Mouse (Mus musculus) Patski (cell line): ENCODE data around the gene Col28a1. TPM values are rescaled to one million over a fixed set of nuclear protein-coding genes. Genes with fewer than 3 reads are reported as not detected.
"Not testable (repeated sequence)": the region's sequence is repeated elsewhere in the genome, so short reads cannot be mapped to it uniquely, and the experiment has no call there.

Source experiments
- ATAC-seq: fragments of 100-300 bp; one replicate; pipeline ENCODE4 v1.8.0; 2021
- CTCF ChIA-PET: fragments of 350-600 bp; sonication (Branson Sonifier 250); formaldehyde crosslinking; loops from one replicate; lab custom pipeline; 2022; ENCODE audit warnings: inconsistent platforms; lab: Charles Lee
- POLR2A ChIA-PET: fragments of 350-600 bp; sonication (Branson Sonifier 250); formaldehyde crosslinking; loops from one replicate; lab custom pipeline; 2022; ENCODE audit warnings: antibody characterized with exemption, inconsistent platforms; lab: Charles Lee
- DNase-seq: peaks from one replicate; pipeline ENCODE4 v3.0.0-alpha.2; 2011; ENCODE audit warnings: low read depth, low spot score
- H3K27me3 ChIP-seq: fragments of 371-371 bp; one replicate; pipeline ENCODE4 v1.5.1; 2021
- CTCF ChIP-seq: fragments of 100-300 bp; IDR thresholded peaks from one replicate; pipeline ENCODE4 v1.5.1; 2021
- in situ Hi-C: fragments of 300-500 bp; cut with MboI; formaldehyde crosslinking; loops from 3 replicates; pipeline ENCODE4 v1.11.1; 2018; ENCODE audit warnings: low pct_unique_long_range_greater_than_20kb, mixed read lengths
- polyA plus RNA-seq: library from polyadenylated mRNA; unstranded; gene quantifications from one replicate; pipeline ENCODE4 v1.2.3, GENCODE M21; 2021

The Col28a1 gene
- polyA plus RNA-seq, 1 experiment from 2014 or later: not detected

DNA sequence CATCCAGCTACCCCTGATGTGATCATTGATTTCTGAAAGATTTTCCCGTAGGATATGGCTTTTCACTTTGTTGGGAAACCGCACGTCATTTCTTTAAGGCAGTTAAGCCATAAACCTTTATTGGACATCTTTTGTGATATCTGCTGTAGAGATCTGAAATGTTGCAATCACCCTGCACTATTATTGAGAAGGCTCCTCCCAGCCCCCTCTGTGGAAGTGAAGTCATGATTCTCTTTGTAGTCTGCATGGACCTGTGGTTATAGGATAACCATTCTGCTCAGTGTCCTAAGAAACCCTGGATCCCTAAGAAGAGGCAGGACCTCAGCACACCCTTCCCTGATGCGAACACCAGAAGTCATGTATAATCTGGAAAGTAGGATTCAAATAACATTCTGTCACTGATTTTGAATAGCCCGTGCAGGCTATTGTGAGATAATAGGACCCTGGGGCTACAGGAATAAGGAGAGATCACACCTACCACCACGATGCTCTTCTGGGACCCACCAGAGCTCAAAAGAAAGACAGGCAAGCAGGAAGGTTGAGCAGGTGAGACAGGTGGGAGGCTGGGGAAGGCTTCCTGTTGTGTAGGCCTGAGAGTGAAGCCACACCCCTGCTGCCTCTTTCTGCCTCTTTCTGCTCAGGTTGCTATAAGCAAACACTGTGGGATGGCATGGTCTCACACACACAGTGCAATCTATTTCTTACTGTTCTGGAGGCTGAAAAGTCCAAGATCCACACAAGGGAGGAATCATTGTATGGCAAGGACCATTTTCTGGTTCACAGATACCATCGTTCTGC is 166.9 kb downstream of the Col28a1 start:
- TF ChIP-seq CTCF: no peak
- in situ Hi-C loops: no loop called here
- CTCF ChIA-PET: no interaction called here
- DNase-seq (no peak), ATAC-seq (no peak)
- POLR2A ChIA-PET: no interaction called here
- H3K27me3 ChIP-seq: peaks cover 2% of the 10 kb centered on the region

DNA sequence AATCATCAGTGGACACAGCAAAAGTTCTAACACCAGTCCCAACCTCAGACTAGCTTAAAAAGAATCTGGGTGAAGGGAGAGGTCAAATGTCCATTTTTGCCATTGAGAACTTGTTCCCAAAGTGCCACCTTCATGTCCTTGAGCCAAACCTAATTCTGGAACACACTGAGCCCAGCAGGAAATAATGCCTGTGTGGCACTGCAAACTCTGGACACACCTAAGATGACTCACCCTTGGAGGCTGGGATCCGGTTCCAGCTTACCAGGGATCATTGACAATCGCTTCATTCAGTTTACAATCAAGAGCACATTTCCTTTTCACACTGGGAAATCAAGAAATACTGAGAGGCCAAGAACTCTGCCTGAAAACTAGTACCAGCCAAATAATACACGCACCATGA is 168.9 kb downstream of the Col28a1 start:
- TF ChIP-seq CTCF: no peak
- CTCF ChIA-PET: interaction anchor here (1.3 kb wide), 1 partner anchor 21 kb away, joined by 3 read pairs; no protein-coding TSS in a partner anchor
- POLR2A ChIA-PET: no interaction called here
- H3K27me3 ChIP-seq: no peaks in the 10 kb centered on the region
- in situ Hi-C loops: no loop called here
- ATAC-seq: no peak
- no peak for DNase-seq

DNA sequence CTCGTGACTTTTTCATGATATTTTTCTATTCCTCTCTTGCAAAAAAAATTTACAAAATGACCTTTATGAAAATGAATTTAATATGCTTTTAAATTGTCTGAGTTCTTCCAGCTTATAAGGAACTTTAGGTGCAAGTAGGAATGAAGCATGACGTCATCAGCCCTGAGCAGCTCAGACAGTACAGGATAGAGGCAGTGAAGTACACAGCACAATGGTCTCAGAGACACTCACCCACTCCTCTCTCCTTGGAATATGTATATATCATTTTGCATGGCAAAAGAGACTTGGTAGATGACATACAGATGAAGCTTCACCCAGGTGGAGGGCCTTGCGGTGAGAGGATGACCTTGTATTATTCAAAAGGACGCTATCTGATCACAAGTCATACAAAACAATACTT is 197.7 kb downstream of the Col28a1 start:
- in situ Hi-C loops: no loop called here
- DNase-seq: no peak
- POLR2A ChIA-PET: no interaction called here
- H3K27me3 ChIP-seq: peaks cover 10% of the 10 kb centered on the region
- CTCF ChIA-PET: no interaction called here
- no peak for ATAC-seq
- TF ChIP-seq CTCF: no peak

DNA sequence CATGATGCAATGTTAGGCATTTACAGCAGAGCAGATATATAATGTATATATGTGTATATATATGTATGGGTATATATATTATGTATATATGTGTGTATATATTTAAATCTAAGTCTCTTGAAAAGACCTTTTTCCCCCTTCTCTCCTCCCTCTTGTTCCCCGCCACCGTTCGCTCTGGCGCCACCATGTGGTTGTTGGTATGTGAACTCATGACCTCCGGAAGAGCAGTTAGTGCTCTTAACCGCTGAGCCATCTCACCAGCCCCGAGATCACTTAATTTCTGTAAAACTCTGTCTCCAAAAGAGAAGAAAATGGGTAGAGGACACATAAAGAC is 208.8 kb downstream of the Col28a1 start:
- ATAC-seq: no peak
- no peaks in the 10 kb centered on the region for H3K27me3 ChIP-seq
- DNase-seq: no peak
- ChIA-PET CTCF (interaction anchor here (1.3 kb wide), 1 partner anchor 102 kb away, joined by 3 read pairs; no protein-coding TSS in a partner anchor), POLR2A (no interaction called here)
- in situ Hi-C loops: loop anchor here (10.0 kb wide), 1 partner anchor 249 kb away; no protein-coding TSS in a partner anchor
- peak; percentile 53 for TF ChIP-seq CTCF

DNA sequence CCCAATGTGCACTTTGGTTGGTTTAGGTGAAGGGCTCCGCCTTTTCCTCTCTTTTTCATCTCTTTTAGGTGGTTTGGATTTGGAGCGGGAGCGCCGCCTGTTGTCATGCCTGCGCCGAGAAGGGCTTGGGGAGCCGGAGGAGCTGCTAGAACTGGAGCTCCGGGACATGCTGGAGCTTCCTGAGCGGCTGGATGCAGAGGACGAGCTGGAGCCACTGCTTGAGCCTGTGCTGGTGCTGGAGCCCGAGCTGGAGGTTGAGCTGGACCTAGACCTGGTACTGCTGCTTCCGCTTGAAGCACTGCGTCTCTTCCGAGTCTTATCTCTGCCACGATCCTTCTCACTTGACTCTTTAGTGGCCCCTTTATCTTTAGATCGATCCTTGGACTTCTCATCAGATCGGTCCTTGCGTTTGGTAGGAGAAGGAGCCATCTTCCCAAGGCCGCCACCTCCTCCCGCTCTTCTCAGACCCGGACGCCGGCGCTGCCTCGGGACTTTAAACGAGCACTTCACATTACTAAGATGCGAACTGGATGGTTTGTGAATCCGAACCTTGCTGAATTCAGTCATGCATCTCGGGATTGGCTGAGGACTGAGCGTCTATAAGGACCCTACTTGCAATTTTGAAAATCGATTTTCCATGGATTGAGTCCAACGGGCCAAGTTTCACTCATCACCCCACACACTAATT is 209.3 kb downstream of the Col28a1 start:
- ATAC-seq, POLR2A ChIA-PET, CTCF ChIA-PET, DNase-seq, H3K27me3 ChIP-seq: not testable (repeated sequence)
- in situ Hi-C loops: loop anchor here (10.0 kb wide), 1 partner anchor 248 kb away; no protein-coding TSS in a partner anchor

DNA sequence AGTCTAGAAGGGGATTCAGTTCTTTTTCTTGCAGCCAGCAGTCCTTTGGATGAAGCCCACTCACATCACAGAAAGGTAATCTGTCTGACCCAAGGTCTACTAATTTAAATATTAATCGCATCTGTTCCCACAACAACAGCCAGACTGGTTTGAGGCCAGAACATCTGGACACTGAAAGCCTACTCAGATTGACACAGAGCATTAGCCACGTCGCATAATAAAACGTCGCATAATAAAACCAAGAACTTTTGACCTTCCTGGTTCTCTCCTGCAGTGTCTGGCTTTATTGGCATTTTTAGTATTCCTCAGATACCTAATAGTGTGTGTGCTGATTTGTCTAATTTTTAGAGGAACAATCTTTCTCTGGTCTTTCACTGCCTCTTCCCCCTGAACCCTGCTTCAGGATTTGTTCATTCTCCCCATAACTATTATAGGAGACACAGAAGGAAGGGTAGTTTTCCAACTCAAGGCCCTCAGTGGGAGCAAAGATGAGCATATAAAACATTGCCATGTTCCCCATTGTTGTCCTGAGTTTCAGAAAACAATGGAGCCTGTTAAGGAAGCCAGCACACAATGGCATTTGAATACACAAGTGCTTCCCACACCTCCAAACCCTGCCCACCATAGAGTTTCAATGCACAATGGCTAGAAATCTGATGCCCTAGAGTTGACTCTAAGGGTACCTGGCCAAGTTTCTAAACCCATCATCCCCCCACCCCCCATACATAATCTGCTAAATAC is 221.2 kb downstream of the Col28a1 start:
- in situ Hi-C loops: loop anchor here (10.0 kb wide), 1 partner anchor 126 kb away; the partner anchor contains the start of gene C1galt1
- CTCF ChIA-PET: no interaction called here
- DNase-seq (no peak), ATAC-seq (no peak)
- POLR2A ChIA-PET: no interaction called here
- TF ChIP-seq CTCF: no peak
- H3K27me3 ChIP-seq: peaks cover 14% of the 10 kb centered on the region

DNA sequence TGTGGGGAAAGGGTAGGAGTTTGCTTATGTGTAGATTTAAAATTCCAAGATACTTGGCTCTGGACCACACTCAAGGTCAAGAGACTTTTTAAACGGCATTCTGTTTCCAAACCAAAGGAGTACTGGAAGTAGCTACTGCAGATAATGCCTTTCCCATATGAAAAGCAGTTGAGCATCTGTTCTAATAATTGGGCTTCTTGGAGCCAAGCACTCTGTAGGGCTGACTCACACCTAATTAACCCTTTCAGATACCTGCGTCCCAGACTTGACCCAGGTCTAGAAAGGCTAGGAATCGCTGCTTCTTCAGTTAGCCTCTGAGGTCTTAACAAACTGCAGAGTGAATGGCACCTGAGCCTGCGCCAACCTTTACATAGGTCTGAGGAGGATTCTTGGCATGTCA is 223.0 kb downstream of the Col28a1 start:
- ChIA-PET CTCF (no interaction called here), POLR2A (no interaction called here)
- ATAC-seq: no peak
- peaks cover 10% of the 10 kb centered on the region for H3K27me3 ChIP-seq
- DNase-seq: no peak
- no peak for TF ChIP-seq CTCF
- in situ Hi-C loops: no loop called here

DNA sequence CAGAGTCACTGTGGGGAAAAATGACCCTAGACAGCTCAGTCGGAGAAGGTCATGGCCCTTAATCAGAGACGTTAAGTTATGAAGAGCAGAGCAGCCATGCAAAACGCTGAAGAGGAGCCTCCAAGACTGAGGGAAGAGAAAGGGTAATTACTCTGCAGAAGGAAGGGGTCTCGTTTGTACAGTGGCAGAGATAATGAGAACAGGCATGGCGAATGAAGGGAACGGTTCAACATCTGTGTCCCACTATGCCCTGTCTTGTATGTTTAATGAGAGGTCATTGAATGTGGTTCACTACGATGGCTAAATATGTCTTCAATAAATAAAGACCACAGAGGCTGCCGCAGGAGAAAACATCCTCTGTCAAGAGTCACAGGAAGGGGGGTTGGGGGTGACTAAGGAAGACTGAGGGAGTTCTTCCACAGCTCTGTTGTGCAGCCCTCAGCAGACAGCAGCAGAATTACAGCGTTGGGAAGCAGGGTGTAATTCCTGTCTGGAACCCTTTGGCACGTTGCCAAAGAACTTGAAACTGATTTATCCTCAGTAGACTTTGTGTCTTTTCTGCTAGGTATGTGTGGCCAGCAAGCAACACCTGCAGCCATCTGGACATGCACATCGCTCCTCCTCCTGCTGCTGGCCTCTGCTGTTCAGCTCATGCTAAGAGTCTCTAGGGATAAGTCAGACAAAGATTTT is 226.4 kb downstream of the Col28a1 start:
- DNase-seq: no peak
- in situ Hi-C loops: no loop called here
- CTCF ChIA-PET: interaction anchor here (2.4 kb wide), 1 partner anchor 13 kb away, joined by 6 read pairs; no protein-coding TSS in a partner anchor
- H3K27me3 ChIP-seq: peaks cover 6% of the 10 kb centered on the region
- POLR2A ChIA-PET: no interaction called here
- ATAC-seq: no peak
- no peak for TF ChIP-seq CTCF

DNA sequence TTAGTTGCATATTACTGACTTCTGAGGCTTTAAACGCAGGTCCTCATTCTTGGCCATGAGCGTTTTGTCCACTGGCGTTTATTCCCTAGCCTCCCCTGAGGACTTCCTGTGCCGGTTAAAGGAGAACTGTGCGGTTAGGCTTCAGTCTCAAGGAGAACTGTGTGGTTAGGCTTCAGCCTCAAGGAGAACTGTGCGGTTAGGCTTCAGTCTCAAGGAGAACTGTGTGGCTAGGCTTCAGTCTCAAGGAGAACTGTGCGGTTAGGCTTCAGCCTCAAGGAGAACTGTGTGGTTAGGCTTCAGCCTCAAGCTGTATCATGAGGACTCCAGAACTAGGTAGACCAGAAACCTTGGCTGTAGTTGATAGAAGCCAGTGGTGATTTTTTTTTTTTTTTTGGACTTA is 229.7 kb downstream of the Col28a1 start:
- no peak for TF ChIP-seq CTCF
- POLR2A ChIA-PET: no interaction called here
- H3K27me3 ChIP-seq: no peaks in the 10 kb centered on the region
- in situ Hi-C loops: no loop called here
- no peak for ATAC-seq
- no peak for DNase-seq
- CTCF ChIA-PET: no interaction called here

DNA sequence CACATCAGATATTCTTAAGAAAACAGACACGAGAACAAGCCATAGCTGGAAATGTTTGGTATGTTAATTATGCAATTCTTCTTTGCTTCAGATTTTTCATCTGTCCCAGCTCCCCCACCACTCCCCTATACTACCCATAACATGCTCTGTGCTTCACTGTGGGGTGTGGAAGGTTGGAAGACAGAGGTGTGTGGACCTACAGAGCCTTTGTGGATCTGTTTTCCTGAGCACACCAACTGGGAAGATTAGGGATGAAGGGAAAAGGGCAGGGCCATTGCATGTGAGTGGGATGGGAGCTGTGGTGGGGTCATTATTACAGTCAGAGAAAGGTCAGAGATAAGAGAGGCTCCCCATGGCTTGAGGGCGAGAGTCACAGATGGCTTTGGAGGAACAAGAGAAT is 240.2 kb downstream of the Col28a1 start:
- no peak for TF ChIP-seq CTCF
- POLR2A ChIA-PET: no interaction called here
- in situ Hi-C loops: no loop called here

More for the DNA sequence above, 240.2 kb downstream of the Col28a1 start:
- CTCF ChIA-PET: no interaction called here
- H3K27me3 ChIP-seq: no peaks in the 10 kb centered on the region
- DNase-seq (no peak), ATAC-seq (no peak)
